Mouse (Mus musculus) fat pad, adult 2 months (tissue): ENCODE results near the gene Fgfr2.
A peak's percentile ranks its signal among the peaks of the same experiment; 100 is the strongest.

ENCODE experiments used
- DNase-seq: peaks from one replicate; pipeline ENCODE4 v3.0.0-alpha.2; 2011; ENCODE audit warnings: low read depth, low spot score; ENCODE audit errors: extremely low read depth

The Fgfr2 gene

DNA sequence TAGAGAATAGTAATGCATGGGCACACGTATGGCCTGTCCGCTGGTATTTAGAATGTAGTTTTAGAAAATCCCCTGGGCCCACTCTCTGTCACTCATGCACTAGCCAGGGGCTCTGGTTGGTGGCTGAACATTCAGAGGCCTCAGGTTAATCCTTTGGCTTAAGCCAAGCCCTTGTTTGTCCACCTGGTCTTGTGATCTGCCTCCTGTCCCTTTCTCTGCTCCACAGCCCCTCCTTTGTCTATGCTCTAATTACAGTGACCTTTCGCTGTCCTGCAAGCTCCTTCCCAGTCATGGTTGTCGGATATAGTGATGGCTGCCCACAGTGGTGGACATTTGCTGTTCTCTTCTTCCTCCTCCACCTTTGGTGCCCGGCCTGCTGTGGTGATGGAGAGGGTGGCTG, 2460.9 kb downstream of the Fgfr2 start:
- no peak for DNase-seq

GRCm38 (mm10) chr7:130659129-130659528, 2464.0 kb downstream of the Fgfr2 start:
- no peak for DNase-seq

DNA sequence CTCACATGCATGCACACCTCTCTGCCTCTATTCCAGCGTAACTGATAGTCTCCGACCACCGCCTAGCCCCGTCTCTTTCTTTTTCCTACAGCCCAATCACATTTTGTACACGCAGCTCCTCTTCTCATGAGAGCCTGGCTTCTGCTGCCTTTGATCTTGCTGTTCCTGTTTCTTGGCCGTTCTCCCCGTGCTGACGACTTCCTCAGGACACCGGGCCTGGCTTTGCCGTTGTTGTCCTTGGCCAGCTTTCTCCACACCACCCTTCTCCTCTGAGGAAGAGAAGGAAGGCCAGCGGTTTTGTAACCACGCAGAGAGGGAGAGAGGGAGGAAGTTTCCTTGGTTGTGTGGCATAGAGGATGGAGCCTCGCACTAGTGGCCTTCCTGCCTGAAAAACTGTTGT, 2465.4 kb downstream of the Fgfr2 start:
- DNase-seq: peak; percentile 67

DNA sequence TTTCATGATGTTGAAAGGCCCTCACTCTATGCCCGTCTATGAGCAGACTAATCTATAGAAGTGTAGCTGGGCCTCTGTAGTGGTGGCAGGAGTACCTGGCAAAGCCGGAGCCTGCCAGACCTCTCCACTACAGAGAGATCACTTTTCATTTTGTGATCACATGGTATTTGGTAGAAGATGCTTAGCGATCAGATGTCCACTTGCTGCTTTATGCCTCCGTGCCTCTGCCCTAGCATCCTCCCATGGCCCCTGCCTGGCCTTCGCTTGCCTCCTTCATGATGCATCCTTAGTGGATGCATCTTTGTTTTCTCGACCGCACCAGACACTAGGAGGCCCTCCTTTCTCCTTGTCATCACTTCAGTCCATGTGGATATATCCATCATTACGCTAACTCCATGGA, 2466.2 kb downstream of the Fgfr2 start:
- DNase-seq: no peak

- DNase-seq: no peak
These were observed 2468.6 kb downstream of the Fgfr2 start for GRCm38 (mm10) chr7:130654562-130654961.

- peak; percentile 87 for DNase-seq
These were observed 2470.1 kb downstream of the Fgfr2 start for GRCm38 (mm10) chr7:130653036-130653555.

DNA sequence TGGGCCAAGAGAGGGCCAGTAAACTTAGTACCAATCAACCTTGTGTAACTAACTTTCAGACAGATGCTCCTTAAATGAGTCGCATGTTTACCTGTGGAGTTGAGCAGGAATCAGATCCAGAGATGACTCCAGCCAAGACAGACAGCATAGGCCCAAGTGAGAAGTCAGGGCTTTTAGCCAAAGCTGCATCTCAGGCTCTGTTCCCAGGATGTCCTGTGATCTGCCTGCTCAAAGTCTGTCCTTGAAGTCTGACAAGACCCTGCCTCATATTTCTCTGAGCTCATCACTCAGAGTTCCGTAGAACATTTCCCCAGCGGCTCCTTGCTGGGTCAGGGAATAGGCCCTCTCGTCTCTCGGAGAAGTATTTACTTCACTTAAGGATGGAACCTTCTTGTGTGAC, 2472.5 kb downstream of the Fgfr2 start:
- DNase-seq: no peak

- no peak for DNase-seq
These were observed 2473.9 kb downstream of the Fgfr2 start for GRCm38 (mm10) chr7:130649257-130649656.

DNA sequence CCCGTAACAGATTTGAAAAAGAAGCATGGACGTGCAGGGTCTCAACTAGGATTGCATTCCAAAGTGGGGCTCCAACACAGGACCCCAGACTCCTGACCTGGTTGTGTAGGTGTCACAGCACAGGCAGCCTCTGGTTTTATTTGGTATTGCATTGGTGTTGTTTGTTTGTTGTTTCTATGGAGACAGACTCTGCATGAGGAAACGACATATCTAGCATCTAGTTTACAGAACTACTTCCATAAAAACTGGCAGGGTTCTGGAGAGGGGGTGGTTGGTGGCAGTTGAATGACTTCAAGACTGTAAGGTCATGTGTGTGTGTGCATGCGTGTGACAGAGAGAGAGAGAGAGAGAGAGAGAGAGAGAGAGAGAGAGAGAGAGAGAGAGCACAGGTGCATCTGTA, 2475.1 kb downstream of the Fgfr2 start:
- no peak for DNase-seq

- no peak for DNase-seq
These were observed 2476.4 kb downstream of the Fgfr2 start for GRCm38 (mm10) chr7:130646762-130647139.

DNA sequence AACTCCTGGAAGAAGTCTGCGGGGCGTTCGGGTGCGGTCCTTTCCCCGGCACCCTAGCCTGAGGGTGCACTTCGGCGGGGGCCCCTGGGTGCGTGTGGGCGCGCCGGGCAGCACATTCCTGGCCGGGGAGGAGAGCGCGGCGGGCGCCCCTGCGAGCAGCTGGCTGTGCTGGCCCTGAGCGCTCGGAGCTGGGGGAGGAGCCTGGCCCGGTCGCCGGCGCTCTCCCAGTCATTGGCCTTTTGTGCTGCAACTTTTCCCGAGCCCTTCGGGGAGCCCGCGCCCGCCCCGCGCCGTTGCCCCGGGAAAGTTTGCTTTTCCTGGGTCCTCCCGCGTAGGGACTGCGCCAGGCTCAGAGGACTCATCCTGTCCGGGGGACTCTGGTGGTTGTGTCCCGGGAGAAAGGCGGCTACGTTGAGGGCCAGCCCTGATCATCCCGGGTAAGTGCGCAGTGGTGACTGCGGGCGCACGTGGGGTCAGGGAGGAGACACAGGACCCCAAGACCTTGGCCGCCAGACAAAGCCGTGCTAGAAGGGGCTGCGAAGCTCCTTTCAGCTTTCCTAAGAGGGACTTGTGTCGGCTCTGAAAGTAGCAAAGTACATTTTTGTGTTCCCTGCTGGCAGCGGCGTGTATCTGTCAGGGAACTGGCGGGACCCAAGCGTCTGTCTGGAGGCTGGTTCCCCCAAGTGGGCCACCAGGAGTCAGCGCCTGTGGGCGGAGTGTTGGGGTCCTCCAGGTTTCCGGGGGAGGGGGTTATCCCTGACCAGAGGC, 2477.0 kb downstream of the Fgfr2 start:
- DNase-seq: no peak

DNA sequence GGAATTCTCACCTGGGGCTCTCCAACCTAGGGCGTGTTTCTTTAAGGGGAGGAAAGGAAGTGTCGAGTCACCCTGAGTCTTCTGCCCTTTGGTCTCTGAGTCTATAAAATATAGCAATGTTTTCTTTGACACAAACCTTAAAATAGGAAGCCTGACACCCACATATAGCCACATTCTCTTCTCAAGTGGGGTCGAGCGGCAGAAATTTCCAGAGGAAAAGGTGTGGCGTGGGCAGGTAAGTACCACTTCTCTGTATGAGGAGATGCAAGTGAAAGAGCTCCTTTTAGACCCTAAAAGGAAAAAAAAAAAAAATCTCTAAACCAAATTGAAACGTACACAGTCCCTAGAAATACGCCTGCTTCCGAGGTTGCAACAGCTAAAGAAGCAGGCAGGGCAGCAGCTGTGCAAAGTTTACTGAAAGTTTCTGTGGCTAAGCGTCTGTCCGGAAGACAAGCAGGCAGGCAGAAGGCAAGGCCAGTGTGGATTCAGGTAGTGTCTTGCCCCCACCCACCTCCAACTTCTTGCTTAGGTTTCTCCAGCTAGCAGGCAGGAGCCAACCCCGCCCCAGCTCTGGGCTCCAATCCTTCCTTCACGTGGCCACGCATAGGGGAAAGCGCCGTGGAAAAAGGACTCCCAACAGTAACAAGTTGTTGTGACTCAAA, 2477.7 kb downstream of the Fgfr2 start:
- DNase-seq: no peak

DNA sequence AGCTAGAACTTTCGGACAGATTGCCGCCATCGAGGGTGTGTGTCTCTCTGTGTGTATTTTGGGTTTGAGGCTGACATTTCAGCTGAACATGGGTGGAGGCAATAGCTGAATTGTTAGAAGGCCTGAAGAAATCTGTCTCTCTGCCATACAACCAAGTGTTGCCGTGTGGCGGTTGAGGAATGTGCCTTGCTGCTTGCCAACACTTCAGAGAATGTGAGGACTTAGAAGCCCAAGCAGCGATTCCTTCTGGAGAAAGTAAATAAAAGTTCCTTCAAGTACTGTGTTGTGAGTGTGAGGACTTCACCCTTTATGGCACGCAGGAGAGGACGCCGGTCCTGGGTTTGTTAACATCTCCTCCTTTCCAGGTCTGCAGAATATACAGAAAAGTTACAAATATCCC, 2482.5 kb downstream of the Fgfr2 start:
- DNase-seq: no peak

DNA sequence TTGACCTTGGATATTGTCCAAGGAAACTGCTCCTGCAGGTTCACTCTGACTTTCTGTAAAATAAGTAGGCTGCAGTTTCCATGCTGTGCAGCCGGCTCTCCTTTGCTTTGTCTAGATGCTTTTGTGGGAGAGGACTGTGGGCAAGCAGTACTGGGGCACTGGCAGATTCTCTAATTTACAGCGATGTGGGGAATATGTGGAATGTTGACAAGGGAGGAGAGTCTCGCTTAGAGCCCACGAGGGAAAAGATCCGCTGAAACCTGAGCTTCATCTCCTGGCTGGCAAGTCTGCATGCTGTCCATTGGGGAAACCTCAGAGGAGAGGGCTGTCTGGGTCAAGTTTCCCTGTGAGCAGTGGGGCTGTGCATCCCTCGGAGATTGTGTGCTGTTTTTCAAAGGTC, 2485.3 kb downstream of the Fgfr2 start:
- DNase-seq: no peak

- DNase-seq: no peak
These were observed 2486.2 kb downstream of the Fgfr2 start for GRCm38 (mm10) chr7:130636902-130637301.

- DNase-seq: no peak
These were observed 2486.9 kb downstream of the Fgfr2 start for GRCm38 (mm10) chr7:130636274-130636673.

- no peak for DNase-seq
These were observed 2487.9 kb downstream of the Fgfr2 start for GRCm38 (mm10) chr7:130635212-130635611.

- peak; percentile 97 for DNase-seq
These were observed 2488.8 kb downstream of the Fgfr2 start for GRCm38 (mm10) chr7:130634259-130634871.

DNA sequence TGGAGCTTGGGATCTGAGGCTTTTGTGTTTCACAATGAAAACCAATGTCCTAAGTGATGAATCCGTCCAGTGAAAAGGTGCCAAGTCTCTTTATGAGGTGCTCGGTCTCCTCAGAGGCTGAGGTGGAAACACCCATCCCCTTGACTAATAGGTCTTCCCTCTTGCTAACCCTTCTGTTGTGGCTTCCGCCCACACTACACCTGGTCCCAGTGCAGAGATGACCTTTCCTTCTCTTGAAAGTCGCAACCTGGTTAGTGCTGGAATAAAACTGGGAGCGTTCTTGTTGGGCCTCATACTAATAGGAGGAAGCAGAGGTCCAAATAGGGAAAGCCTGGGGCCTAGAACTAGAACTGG, 2490.8 kb downstream of the Fgfr2 start:
- DNase-seq: peak; percentile 76

DNA sequence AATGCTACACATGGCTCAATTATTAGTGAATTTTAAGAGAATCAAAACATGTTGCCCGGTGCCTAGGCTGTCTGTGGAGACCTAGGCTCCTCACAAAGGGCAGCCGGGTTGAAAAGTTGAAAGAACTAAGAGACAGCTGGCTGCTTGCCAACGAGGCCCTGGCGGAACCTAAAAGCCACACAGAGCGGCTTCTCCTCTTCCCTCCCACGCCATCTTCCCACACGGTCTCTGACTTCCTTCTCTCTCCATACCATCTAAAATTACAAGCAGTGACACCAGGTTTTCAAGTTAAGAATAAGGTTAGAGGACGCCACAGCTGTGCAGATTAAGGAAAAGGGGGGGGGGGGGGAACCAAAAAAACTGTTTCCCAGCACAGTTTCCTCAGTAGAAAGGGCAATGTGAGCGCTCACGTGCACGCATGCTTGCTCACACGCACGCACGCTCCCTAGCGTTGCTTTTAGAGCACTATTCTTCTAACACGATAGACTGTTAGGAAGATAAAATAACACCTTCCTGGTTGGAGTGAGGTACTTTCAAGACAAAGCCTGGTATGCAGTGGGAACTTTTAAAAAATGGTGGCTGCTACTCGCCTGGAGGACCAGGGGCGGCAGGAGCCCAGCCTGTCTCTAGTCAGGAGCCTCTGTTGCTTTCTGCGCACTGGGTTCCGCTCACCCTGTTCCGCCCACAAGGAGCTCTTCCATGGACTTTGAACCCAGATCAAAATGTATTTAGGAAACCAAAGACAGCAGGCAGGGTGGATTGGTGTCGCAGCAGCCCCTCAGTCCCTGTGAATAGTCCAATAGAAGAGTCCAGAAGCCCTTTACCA, 2491.4 kb downstream of the Fgfr2 start:
- no peak for DNase-seq

- DNase-seq: no peak
These were observed 2492.2 kb downstream of the Fgfr2 start for GRCm38 (mm10) chr7:130630956-130631355.
